Mouse (Mus musculus): Measurements from ENCODE around the gene Slc27a2.

DNA sequence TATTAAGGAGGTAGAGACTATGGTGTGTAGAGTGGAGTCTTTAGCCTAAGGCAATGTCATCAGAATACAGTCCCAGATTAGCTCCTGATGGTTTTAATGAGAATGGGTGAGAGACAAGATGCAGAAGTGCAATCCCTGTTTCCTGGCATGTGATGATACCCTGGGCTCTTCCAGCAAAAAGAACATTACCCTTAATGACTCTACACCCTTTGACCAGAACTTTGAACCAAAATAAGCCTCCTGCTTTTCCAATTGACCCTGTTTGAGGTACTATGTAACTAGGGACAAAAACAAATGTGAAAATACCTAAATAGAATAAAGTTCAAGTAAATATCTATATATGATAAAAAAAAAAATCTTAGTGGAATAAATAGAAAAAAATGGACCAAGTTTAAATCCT is 14.6 kb upstream of the Slc27a2 start:
- no peak for TF ChIP-seq POLR2A (IDR thresholded peaks at IDR 0.05; ENCODE audit: borderline replicate concordance, insufficient read depth, low read length)
- TF ChIP-seq CTCF (IDR thresholded peaks at IDR 0.05; ENCODE audit: borderline replicate concordance, insufficient read depth, low read depth, low read length), result no peak
